14 mouse cellular contexts compared by ENCODE assay signal in the genomic region with DNA sequence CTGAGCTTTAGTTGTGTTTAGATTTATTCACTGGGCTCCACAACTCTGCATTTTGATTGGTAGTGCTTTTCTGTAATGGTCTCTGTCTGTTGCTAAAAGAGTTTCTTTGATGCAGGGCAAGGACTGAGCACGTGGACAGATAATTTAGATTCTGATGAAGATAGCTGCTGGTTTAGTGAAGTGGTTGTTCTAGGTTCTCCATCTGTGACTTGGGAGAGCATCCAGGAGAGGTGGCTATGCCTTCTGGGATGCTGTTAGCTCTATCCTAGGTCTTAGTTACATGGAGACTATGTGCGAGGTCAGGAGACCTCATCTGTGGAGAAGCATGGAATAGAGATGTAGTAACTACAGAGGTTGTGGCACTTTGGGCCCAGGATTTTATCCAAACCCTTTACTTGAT.
"Had no signal": no experiment of that assay in that cellular context is flagged by ENCODE, and none has a peak within 500 bp of the region (broad histone marks: within the 10 kb centered on the region; RNA-seq: fewer than 3 reads in every experiment).

No protein-coding gene starts in this region.

- DNase-seq: gastrocnemius, postnatal 14 days; gastrocnemius, postnatal 36 days; heart, adult 18-20 months; heart, postnatal 10 days; heart, postnatal 36 days; kidney, adult 11 months; kidney, adult 2 months; kidney, adult 9 months; kidney, postnatal 14 days; kidney, postnatal 36 days; layer of hippocampus, adult 9-11 months; layer of hippocampus, postnatal 36 days; left cerebral cortex, postnatal 4 days; lung, adult 18-20 months had no signal
